Mouse (Mus musculus) cerebellum, adult 2 months (tissue): ENCODE measurements at regions not wholly inside any gene's neighbourhood (a gene's known extent, or its start where the extent isn't known, plus 50 kb on each side); places are given as distances from the start of the nearest gene placed in this dataset.

Source experiments
- DNase-seq, 2 experiments: peaks; one replicate each; pipeline ENCODE4 v3.0.0; 2021
- H3K27ac ChIP-seq: fragments of 200-500 bp; 2 replicates; pipeline ENCODE4 v1.5.1; 2012; ENCODE audit warnings: low read length, control low read depth, inconsistent platforms; ENCODE audit not compliant: insufficient read depth
- H3K27me3 ChIP-seq: fragments of 200-500 bp; 2 replicates; pipeline ENCODE4 v1.6.1; 2012; ENCODE audit warnings: inconsistent platforms, mild to moderate bottlenecking, low read length, moderate library complexity; ENCODE audit not compliant: control insufficient read depth, insufficient read depth
- H3K4me1 ChIP-seq: fragments of 200-500 bp; 2 replicates; pipeline ENCODE4 v1.6.1; 2011; ENCODE audit warnings: low read length; ENCODE audit not compliant: control insufficient read depth, insufficient read depth
- H3K4me3 ChIP-seq: fragments of 200-500 bp; replicated peaks from 2 replicates; pipeline ENCODE3; 2011; ENCODE audit warnings: mild to moderate bottlenecking, low read depth, low read length, control low read depth; ENCODE audit not compliant: insufficient read depth
- CTCF ChIP-seq: fragments of 200-500 bp; IDR thresholded peaks from 2 replicates; pipeline ENCODE4 v1.5.1; 2011; ENCODE audit warnings: low read depth, mild to moderate bottlenecking, control low read depth, low read length, moderate library complexity, borderline replicate concordance; ENCODE audit not compliant: insufficient read depth
- POLR2A ChIP-seq: fragments of 200-500 bp; IDR thresholded peaks from 2 replicates; pipeline ENCODE4 v1.6.1; 2011; ENCODE audit warnings: low read length, control low read depth, borderline replicate concordance; ENCODE audit not compliant: insufficient read depth
- WGBS: fragments of 180-500 bp; shearing (Covaris S2); methylation state at CpG from one replicate; pipeline ENCODE4 v1.1.7; 2018; 5-methylcytosine and 5-hydroxymethylcytosine counted together

GRCm38 (mm10) chr3:81279266-81279665 is 243.1 kb downstream of the Pdgfc start:
- WGBS: 6% methylated on average over 2 of the region's 2 CpGs

GRCm38 (mm10) chr3:81289762-81290161 is 253.5 kb downstream of the Pdgfc start:
- H3K4me1 ChIP-seq: no peaks in the 10 kb centered on the region
- no peak for DNase-seq
- no peak for TF ChIP-seq POLR2A
- TF ChIP-seq CTCF: no peak
- no peak overlapping the region for H3K4me3 ChIP-seq
- no peaks in the 10 kb centered on the region for H3K27me3 ChIP-seq
- no peak overlapping the region for H3K27ac ChIP-seq
- WGBS: 95% methylated on average over 2 of the region's 2 CpGs

More at GRCm38 (mm10) chr3:81279266-81279665, 243.1 kb downstream of the Pdgfc start:
- H3K27me3 ChIP-seq: no peaks in the 10 kb centered on the region
- no peaks in the 10 kb centered on the region for H3K4me1 ChIP-seq
- no peak overlapping the region for H3K4me3 ChIP-seq
- TF ChIP-seq CTCF (no peak), POLR2A (no peak)
- no peak overlapping the region for H3K27ac ChIP-seq
- peak in 1 of 2 experiments; percentile 54 for DNase-seq

GRCm38 (mm10) chr3:81292404-81292803 is 256.2 kb downstream of the Pdgfc start:
- Histone ChIP-seq H3K27me3 (no peaks in the 10 kb centered on the region), H3K27ac (no peak overlapping the region), H3K4me3 (no peak overlapping the region), H3K4me1 (no peaks in the 10 kb centered on the region)
- TF ChIP-seq CTCF: no peak
- no peak for TF ChIP-seq POLR2A
- WGBS: 29% methylated on average over 2 of the region's 2 CpGs
- DNase-seq: no peak

GRCm38 (mm10) chr3:81293186-81293819 is 257.1 kb downstream of the Pdgfc start:
- WGBS: 80% methylated on average over 3 of the region's 3 CpGs
- no peak overlapping the region for H3K4me3 ChIP-seq
- no peaks in the 10 kb centered on the region for H3K27me3 ChIP-seq
- H3K27ac ChIP-seq: no peak overlapping the region
- H3K4me1 ChIP-seq: no peaks in the 10 kb centered on the region
- no peak for DNase-seq
- TF ChIP-seq CTCF (no peak), POLR2A (no peak)

GRCm38 (mm10) chr3:81304017-81304791 is 268.0 kb downstream of the Pdgfc start:
- H3K4me1 ChIP-seq: no peaks in the 10 kb centered on the region
- no peak for DNase-seq
- 92% methylated on average over 5 of the region's 5 CpGs for WGBS
- no peak overlapping the region for H3K4me3 ChIP-seq
- no peaks in the 10 kb centered on the region for H3K27me3 ChIP-seq
- no peak for TF ChIP-seq POLR2A
- no peak for TF ChIP-seq CTCF
- H3K27ac ChIP-seq: no peak overlapping the region

- H3K4me1 ChIP-seq: no peaks in the 10 kb centered on the region
- WGBS: 78% methylated on average over 10 of the region's 10 CpGs
- no peak for DNase-seq
- no peak overlapping the region for H3K27ac ChIP-seq
- TF ChIP-seq CTCF: no peak
- no peak for TF ChIP-seq POLR2A
- no peaks in the 10 kb centered on the region for H3K27me3 ChIP-seq
- no peak overlapping the region for H3K4me3 ChIP-seq
Measured at GRCm38 (mm10) chr3:81305412-81306165, 269.4 kb downstream of the Pdgfc start.

GRCm38 (mm10) chr3:81326866-81327265 is 290.6 kb downstream of the Pdgfc start:
- Histone ChIP-seq H3K4me3 (no peak overlapping the region), H3K27me3 (no peaks in the 10 kb centered on the region), H3K4me1 (no peaks in the 10 kb centered on the region), H3K27ac (no peak overlapping the region)
- DNase-seq: no peak
- 74% methylated on average over 3 of the region's 3 CpGs for WGBS
- TF ChIP-seq POLR2A (no peak), CTCF (no peak)
